Mouse (Mus musculus) spleen, adult 2 months (tissue): ENCODE results near the gene Tfr2.
"Not testable (repeated sequence)": the region's sequence is repeated elsewhere in the genome, so short reads cannot be mapped to it uniquely, and the experiment has no call there.

Experiments used
- CTCF ChIP-seq: fragments of 200-500 bp; IDR thresholded peaks from 2 replicates; pipeline ENCODE4 v1.5.1; 2011; ENCODE audit warnings: mild to moderate bottlenecking, inconsistent platforms; ENCODE audit not compliant: insufficient read depth, insufficient read length, insufficient replicate concordance; ENCODE audit errors: extremely low read depth
- POLR2A ChIP-seq: fragments of 200-500 bp; IDR thresholded peaks from 2 replicates; pipeline ENCODE4 v1.6.1; 2011; ENCODE audit warnings: low read depth, low read length, inconsistent platforms

DNA sequence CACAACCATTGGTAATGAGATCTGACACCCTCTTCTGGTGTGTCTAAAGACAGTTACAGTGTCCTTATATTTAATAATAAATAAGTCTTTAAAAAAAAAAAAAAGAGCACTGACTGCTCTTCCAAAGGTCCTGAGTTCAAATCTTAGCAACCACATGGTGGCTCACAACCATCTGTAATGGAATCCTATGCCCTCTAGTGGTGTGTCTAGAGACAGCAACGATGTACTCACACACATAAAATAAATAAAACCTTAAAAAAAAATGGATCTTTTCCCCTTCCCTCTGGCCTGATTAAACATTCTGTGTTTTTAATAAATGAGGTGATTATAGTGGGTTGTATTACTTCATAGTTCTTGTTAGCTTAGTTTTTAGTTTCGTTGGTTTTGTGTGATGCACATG is 45.3 kb downstream of the Tfr2 start:
- TF ChIP-seq POLR2A, CTCF: not testable (repeated sequence)
